Mouse (Mus musculus) layer of hippocampus, adult 18-20 months (tissue): Measurements from ENCODE around the gene Bard1. TPM values are rescaled to one million over a fixed set of nuclear protein-coding genes. Genes with fewer than 3 reads are reported as not detected.

ENCODE experiments used
- DNase-seq, 2 experiments: peaks; one replicate each; pipeline ENCODE4 v3.0.0; 2022; ENCODE audit warnings: low spot score in 2 of 2
- total RNA-seq, 2 experiments: library from RNA; stranded (reverse); gene quantifications; 2 replicates each; pipeline ENCODE4 v1.2.3; 2021

Bard1 gene
- total RNA-seq, 2 experiments from 2014 or later = 0.32 to 0.36 TPM

- no peak for DNase-seq
Observed at GRCm38 (mm10) chr1:71052756-71053155, 50.2 kb downstream of the Bard1 start.

DNA sequence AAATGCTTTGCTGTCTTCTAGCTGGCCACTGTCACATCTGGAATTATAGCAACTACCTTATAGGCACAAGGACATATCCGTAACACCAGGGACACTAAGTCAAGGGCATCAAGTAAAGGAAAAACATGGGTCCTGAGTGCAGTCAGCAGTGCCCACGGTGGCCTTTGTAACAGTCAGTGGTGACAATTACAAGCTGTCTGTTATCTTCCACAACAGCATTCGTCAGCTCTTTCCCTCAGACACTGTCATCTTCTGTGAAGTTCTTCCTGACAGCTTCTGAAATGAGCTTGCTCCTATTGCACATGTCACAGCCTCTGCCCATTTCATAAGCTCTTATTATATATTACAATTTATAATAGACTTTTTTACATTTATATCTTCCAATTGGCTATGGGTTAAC lies 50.7 kb downstream of the Bard1 start:
- no peak for DNase-seq

DNA sequence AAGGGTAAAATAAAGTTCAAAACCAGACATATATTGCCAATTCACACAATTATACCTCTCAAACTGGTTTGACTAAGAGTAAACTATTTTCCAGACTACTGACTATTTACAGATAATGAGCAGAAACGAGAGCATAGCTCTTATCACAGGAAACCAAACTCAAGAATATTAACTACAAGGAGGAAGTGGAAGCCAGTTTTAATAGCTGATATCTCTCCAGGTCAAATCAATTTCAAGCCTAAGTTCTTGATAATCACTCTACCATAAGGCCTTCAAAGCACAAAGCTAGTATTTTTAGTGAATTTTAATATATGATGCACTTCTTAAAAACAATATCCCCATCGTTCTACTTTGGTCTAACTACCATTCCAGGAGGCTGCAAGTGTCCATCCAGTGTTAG lies 57.8 kb downstream of the Bard1 start:
- no peak for DNase-seq

GRCm38 (mm10) chr1:71043951-71044350 lies 59.0 kb downstream of the Bard1 start:
- no peak for DNase-seq

DNA sequence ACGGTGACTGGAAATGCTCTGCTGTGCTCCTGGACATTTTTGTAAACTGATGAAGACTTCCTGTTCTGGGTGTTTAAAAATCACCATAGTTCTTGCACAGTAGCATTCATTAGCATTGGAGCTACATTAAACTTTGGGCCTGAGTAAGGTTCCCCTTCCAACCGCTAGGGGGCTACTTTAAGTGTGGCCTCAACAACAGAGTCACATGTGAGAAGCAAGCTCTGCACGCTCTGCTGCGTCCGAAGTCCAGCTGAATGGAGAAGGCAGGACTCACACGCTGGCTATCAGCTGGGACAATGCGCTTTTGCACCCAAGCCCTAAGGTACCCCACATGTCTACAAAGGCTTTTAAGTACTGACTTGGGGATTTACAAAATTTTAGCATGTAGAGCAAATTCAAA lies 65.9 kb downstream of the Bard1 start:
- no peak for DNase-seq

GRCm38 (mm10) chr1:71035565-71035964 lies 67.4 kb downstream of the Bard1 start:
- DNase-seq = no peak

DNA sequence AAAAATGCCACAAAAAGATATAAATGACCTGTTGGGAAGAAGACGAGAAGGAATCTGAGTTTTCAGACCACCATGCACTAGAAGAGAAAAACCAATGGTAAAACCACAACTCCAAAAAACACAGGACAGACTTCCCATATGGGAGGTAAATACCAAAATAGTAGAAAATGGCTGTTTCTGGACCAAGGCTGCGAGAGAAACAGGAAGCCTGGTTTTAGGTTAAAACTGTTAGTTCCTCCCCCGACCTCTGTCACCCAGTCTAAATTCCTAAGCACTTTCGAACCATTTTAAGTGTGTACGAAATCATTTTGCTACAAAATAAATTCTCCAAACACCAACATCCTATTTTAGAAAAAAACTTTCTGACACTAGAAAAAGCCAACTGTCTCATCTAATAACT lies 80.2 kb downstream of the Bard1 start:
- no peak for DNase-seq

- no peak for DNase-seq
Observed at GRCm38 (mm10) chr1:71014345-71014744, 88.6 kb downstream of the Bard1 start.

- DNase-seq = no peak
Observed at GRCm38 (mm10) chr1:71005998-71006397, 96.9 kb downstream of the Bard1 start.

DNA sequence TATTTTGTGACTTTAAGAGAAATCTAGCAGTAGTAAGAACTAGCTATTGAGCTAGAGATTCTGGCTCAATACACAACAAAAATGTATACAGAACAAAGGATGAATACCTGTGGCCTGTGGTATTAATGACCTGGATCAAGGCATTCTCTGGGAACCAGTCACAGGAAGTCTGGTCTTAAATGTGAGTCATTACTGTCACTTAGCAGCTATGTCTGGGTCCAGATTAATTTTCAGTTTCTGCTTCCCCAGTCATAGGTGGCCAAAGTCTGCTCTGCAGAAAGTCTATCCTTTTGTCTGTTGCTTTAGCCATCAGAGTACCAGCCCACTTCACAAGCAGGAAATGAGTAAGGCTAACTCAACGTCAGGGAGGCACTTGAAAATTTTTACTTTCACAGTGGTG lies 98.8 kb downstream of the Bard1 start:
- no peak for DNase-seq

DNA sequence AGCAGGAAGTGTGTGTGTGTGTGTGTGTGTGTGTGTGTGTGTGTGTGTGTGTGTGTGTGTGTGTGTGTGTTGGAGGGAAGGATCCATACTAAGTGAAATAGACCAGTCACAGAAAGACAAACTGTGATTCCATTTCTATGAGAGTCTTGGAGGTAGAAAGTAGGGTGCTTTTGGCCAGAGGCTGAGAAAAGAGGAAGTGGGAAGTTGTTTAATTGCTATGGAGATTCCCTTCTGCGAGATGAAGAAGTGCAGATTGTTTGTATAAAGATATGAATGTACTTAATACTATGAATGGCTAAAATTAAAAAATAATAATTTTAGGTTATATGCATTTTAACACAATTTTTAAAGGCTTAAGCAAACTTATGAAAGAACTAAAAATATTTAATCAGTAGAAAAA lies 99.2 kb downstream of the Bard1 start:
- no peak for DNase-seq

DNA sequence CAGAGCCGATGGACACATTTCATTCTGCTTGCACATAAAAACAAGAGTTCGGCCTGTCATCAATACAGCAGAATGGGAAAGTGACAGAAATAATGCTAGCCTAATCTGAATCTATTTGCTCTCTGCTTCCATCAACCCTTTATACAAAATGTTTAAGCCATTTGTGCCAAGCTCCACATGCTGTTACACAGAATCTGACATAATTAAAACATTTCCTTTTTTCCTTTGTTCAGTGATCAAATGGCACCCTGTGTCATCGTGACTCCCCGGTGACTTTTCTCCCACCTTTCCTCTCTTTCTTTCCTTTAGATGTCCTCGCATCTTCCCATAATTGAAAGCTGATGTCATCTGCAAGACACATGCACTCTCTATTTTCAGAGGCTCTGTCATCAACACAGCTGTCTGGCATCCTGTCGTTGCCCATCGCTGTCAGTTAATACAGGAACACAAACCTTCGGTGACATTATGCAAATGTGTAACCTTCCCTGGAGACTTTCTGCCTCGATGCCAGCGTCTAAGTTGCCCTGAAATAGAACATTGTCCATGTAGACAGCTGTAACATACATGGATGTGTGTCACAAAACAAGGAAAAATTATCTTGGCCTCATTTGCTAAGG lies 105.5 kb downstream of the Bard1 start:
- peak in 1 of 2 experiments; percentile 16 for DNase-seq

DNA sequence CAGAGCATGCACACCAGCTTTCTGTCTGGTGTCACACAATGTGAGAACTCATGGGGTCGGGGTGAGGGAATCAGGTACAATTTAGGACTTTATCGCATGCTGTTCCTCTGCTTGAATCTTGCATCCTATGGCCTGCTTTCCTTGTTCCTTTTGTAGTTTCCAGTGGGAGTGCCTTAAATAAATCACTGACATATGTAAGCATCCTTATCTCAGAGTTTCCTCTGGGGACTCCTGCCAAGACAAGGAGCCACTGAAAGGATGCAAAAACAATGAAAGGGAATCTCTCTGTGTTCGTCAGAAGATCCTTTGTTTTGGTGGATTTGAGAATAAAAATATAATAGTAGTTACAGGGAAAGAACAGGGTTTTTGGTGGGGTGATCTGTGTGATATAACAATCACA lies 106.2 kb downstream of the Bard1 start:
- no peak for DNase-seq
